In genomic region chr15:97612325-97612724, GRCm38 (mm10) we compare ENCODE assay signal across 17 mouse cellular contexts.
DNase-seq lines count a peak whose midpoint lies in the region; ATAC-seq and TF ChIP-seq lines count a peak whose summit lies in the region.
"Had no signal": no experiment of that assay in that cellular context is flagged by ENCODE, and none has a peak within 500 bp of the region (broad histone marks: within the 10 kb centered on the region; RNA-seq: fewer than 3 reads in every experiment).

No protein-coding gene starts in this region.

- DNase-seq in embryo, embryonic 10 days (ENCODE audit: low spot score), result peak; percentile 17
- DNase-seq in embryo, embryonic 9.5 days (ENCODE audit: extremely low spot score), result no peak
- DNase-seq in layer of hippocampus, adult 2 months (ENCODE audit: low spot score in 2 of 2), result no peak
- DNase-seq in layer of hippocampus, postnatal 10 days (ENCODE audit: low spot score in 2 of 2), result no peak
- peak; percentile 21 for DNase-seq in thymus, postnatal 0 days (ENCODE audit: low spot score)
- no peak for DNase-seq in thymus, postnatal 25 days
- peak; percentile 20 for DNase-seq in splenic B cell, adult 2 months (ENCODE audit: low read depth, low spot score)
- DNase-seq: cerebellum, postnatal 10 days; gastrocnemius, postnatal 10 days; kidney, postnatal 4 days; right cerebral cortex, adult 18-20 months had no signal

- no peak overlapping the region for H3K27ac ChIP-seq in layer of hippocampus, adult 2 months
- H3K27ac ChIP-seq: embryonic facial prominence, embryonic 12.5 days; forebrain, embryonic 10.5 days; limb, embryonic 15.5 days had no signal

- no peaks in the 10 kb centered on the region for H3K27me3 ChIP-seq in splenic B cell, adult 2 months (ENCODE audit: control insufficient read depth, insufficient read depth, low read length, poor library complexity, severe bottlenecking)
- H3K27me3 ChIP-seq: heart, embryonic 12.5 days; limb, embryonic 15.5 days had no signal

- H3K4me3 ChIP-seq in layer of hippocampus, adult 2 months, result no peak overlapping the region
- H3K4me3 ChIP-seq: embryonic facial prominence, embryonic 12.5 days; forebrain, embryonic 10.5 days; heart, embryonic 12.5 days; limb, embryonic 15.5 days had no signal

- peak; percentile 65 for TF ChIP-seq CTCF in layer of hippocampus, adult 2 months (conservative IDR thresholded peaks at IDR 0.05)

- ATAC-seq in activated CD4-positive, CD25-positive, alpha-beta regulatory T cell, adult 4 months, result no peak
- ATAC-seq: intestine, embryonic 16.5 days had no signal

- no peaks in the 10 kb centered on the region for H3K36me3 ChIP-seq in splenic B cell, adult 2 months (ENCODE audit: control insufficient read depth, insufficient read depth, low read length, poor library complexity, severe bottlenecking)
- H3K36me3 ChIP-seq: embryonic facial prominence, embryonic 12.5 days; forebrain, embryonic 10.5 days; heart, embryonic 12.5 days; limb, embryonic 15.5 days had no signal

Comparison
In these comparisons a context has a peak if more than half of its experiments do, and no peak if none do; other contexts are left out.
1. DNase-seq: peak in embryo, embryonic 10 days (single experiment), thymus, postnatal 0 days (single experiment) and splenic B cell, adult 2 months (single experiment); none in embryo, embryonic 9.5 days (single experiment), layer of hippocampus, adult 2 months (0 of 2), layer of hippocampus, postnatal 10 days (0 of 2) and thymus, postnatal 25 days (single experiment).